Mouse (Mus musculus) spleen, postnatal 14 days (tissue): Measurements from ENCODE around the gene Adgrl1.

Source experiments
- DNase-seq, 2 experiments: peaks; one replicate each; pipeline ENCODE4 v3.0.0; 2021 to 2022; ENCODE audit warnings: low spot score in 2 of 2

The Adgrl1 gene

GRCm38 (mm10) chr8:83901566-83902485 lies 1.9 kb downstream of the Adgrl1 start:
- no peak for DNase-seq

GRCm38 (mm10) chr8:83902961-83903666 lies 3.2 kb downstream of the Adgrl1 start:
- DNase-seq = no peak

GRCm38 (mm10) chr8:83908583-83908982 lies 8.7 kb downstream of the Adgrl1 start:
- no peak for DNase-seq

- no peak for DNase-seq
Observed at GRCm38 (mm10) chr8:83909311-83909710, 9.4 kb downstream of the Adgrl1 start.

DNA sequence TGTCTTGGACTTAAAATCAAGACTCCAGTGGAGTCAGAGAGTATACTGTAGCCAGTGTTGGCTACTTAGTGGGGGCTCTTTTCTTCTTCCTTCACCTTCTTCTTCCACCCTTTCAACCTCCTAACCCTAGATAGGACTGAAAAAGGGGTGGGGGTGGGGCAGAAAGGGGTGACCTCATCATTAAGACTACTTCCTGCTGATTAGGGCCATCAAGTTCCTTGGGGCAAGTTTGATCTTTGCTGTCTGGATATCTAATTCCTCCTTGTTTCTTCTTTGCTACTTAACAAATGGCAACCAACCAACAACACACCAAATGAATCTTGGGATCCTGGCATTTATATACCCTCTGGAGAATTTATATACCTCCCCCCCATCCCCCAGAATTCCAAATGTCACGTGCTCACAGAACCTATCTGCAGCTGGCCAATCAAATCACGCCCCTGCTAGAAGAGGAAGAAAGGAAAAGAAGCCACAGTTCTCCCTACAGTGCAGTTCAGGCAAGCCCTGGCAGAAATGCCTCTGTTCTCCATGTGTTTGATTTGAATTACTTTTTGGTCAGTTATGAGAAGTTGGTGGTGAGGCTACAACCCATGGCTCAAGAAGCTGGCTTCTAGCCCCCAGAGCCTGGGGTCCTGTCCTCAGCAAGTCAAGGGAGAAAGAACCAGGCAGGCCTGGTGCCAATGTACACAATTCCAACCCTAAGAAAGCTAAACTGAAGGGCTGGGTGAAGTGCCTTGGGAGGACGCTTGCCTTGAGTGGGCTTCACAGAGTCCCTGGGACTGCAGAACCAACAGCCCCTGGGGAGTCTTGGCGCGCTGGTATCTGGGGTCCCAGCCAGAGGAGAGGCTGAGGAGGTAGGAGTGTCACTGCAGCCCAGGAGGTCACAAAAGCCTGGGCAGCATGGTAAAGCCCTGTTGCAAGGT lies 12.2 kb downstream of the Adgrl1 start:
- no peak for DNase-seq

- DNase-seq = no peak
Observed at GRCm38 (mm10) chr8:83914232-83914631, 14.3 kb downstream of the Adgrl1 start.

DNA sequence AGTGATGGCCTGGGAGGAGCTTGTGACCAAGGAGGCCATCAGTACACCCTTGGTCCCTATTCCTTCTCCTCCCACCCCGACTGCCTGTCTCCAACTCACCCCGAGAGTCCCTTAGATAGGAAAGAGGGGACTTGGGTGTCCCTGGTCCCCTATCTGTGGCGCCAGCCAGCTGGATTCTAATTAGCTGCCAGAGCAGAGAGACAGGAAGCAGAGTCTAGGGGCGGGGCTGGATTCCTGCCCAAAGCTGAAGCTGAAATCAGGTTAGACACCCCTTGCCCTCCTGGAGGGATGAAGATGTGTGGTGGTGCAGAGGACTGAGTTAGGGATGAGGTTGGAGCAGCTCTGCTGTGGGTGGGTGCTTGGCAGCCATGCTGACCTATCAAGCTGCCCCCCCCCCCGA lies 15.0 kb downstream of the Adgrl1 start:
- DNase-seq = no peak

DNA sequence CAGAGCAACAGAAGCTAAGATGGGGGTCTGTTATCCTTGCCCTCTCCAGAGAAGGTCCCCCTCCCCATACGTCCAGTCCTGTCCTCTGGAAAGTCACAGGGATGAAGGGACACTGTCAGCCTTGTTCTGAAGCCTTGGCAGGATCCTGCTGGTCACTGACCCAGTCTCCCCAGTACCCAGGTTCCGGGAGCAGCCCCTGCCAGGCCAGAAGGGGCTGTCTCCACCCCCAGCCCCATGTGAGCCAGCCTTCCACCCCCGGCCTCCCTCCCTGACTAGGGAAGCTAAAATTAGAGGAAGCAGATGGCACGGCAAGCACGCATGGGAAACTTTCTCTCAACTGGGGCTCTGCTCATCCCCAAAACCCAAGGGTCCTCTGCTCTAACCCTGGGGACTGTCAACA lies 16.1 kb downstream of the Adgrl1 start:
- DNase-seq = no peak

DNA sequence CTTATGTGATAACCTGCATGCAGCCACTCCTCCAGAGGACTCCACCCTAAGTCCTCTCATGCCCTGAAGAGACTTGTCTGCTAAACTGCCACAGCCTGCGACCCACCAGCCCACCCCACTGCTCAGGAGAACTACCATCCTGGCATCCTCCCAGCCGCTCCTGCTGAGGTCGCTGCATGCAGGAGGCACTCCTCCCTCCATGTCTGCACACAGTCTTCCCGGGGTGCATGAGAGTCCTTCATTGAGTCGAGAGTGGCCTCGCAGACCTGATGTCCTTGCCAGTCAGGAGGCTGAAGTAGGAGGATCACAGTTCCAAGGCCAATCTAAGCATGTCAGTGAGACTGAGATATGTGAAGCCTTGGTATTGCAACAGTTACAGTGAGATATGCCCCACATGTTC lies 17.7 kb downstream of the Adgrl1 start:
- DNase-seq = no peak

DNA sequence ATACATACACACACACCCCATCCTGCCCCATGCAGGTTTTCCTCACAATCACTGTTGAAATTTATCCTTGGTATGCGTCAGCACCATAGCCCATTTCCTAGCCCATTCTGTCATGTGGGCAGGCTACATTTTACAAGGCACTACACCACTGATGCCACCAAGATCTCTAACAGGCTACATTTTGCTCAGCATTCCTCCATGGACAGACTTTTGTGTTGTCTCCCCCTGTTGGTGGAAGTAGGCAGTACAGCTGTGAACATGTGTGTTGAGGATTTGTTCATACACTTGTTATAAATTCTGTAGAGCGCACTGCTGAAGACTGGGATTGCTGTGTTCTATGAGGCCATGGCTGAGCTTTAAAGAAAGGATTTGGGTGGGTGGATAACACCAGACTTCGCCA lies 21.7 kb downstream of the Adgrl1 start:
- peak in 1 of 2 experiments; percentile 64 for DNase-seq

DNA sequence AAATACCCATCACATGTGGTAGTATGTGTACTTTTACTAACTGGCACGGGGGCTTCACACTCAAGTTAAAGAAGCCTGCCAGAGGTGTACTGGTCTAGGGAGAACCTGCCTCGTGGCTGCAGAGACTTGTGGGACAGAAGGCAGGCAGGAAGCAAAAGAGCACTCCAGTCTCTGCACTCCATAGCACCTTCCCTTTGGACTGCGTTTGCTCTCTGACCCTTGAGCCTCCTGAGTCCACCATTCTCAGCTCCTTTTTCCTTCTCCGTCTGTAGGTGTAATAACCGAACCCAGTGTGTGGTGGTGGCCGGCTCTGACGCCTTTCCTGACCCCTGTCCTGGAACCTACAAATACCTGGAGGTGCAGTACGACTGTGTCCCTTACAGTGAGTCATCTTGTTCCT lies 22.8 kb downstream of the Adgrl1 start:
- no peak for DNase-seq

DNA sequence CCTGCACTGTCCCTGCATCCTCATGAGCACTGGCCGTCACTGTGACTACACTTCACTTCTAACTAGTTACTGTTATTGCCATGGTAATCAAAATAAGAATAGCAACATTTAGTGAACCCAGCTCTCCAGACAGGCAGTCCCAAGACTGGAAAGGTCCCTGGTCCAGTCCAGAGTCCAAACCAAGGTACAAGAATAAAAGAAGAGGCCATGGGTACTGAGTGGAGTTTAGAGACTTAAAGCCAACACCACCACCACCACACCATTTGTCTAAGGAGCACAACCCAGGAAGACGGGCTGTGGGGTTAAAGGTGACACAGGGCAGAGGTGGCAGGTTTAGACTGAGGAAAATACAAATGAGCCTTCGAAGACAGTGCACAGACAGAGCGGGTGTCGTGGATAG lies 24.7 kb downstream of the Adgrl1 start:
- DNase-seq = no peak

- no peak for DNase-seq
Observed at GRCm38 (mm10) chr8:83926266-83926665, 26.4 kb downstream of the Adgrl1 start.

GRCm38 (mm10) chr8:83934222-83934621 lies 34.3 kb downstream of the Adgrl1 start:
- peak in 1 of 2 experiments; percentile 5 for DNase-seq

- no peak for DNase-seq
Observed at GRCm38 (mm10) chr8:83934994-83935393, 35.1 kb downstream of the Adgrl1 start.

- no peak for DNase-seq
Observed at GRCm38 (mm10) chr8:83935435-83935834, 35.5 kb downstream of the Adgrl1 start.

DNA sequence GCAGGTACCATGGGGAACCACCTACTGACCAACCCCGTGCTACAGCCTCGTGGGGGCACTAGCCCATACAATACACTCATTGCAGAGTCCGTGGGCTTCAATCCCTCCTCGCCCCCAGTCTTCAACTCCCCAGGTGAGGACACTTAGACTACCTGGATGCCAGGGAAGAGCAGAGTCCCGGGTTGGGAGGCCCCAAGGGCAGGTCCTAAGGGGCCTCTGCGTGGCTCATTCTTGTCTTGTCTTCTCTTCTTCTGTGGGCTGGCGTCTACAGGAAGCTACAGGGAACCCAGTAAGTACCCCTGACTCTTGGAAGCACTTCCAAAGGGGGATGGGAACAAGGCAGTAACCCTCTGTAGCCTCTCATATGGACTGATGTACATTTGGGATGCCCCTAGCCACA lies 37.7 kb downstream of the Adgrl1 start:
- DNase-seq = no peak

DNA sequence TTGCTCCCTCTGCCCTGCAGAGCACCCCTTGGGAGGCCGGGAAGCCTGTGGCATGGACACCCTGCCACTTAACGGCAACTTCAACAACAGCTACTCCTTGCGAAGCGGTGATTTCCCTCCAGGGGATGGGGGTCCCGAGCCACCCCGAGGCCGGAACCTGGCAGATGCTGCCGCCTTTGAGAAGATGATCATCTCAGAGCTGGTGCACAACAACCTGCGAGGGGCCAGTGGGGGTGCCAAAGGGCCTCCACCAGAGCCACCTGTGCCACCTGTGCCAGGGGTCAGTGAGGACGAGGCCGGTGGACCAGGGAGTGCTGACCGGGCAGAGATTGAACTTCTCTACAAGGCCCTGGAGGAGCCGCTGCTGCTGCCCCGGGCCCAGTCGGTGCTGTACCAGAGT lies 38.4 kb downstream of the Adgrl1 start:
- peak in 1 of 2 experiments; percentile 5 for DNase-seq

- DNase-seq = no peak
Observed at GRCm38 (mm10) chr8:83941066-83941677, 41.3 kb downstream of the Adgrl1 start.

DNA sequence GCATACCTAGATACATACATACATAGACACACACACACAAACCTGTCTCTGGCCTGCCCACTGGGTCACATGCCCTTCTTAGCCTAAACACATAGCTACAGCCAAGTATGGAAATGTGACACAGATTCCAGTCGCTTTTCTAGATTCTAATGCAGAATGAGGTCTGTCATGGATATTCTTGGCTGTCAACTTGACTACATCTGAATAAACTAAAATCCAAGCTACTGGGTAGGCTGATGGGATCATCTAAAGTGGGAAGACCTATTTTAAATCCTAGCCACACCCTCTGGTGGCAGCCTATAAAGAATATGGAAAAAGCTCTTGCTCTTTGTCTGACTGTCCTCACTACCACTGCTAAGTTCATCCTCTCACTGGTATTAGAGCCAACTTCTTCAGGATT lies 42.5 kb downstream of the Adgrl1 start:
- no peak for DNase-seq

- no peak for DNase-seq
Observed at GRCm38 (mm10) chr8:83945540-83945939, 45.6 kb downstream of the Adgrl1 start.

GRCm38 (mm10) chr8:83954749-83955105 lies 54.8 kb downstream of the Adgrl1 start:
- no peak for DNase-seq
